Mouse (Mus musculus) gastrocnemius, postnatal 10 days (tissue): ENCODE data around the gene Cacna1f. TPM values are rescaled to one million over a fixed set of nuclear protein-coding genes. Genes with fewer than 3 reads are reported as not detected.

Experiments
- DNase-seq: peaks from one replicate; pipeline ENCODE4 v3.0.0; 2021; ENCODE audit warnings: mixed read lengths
- long read RNA-seq, 2 experiments: library from polyadenylated mRNA; stranded (forward); transcript quantifications; one replicate each; pipeline ENCODE4 v2.0.0; 2021
- total RNA-seq, 2 experiments: library from RNA; stranded (reverse); gene quantifications; 2 replicates each; pipeline ENCODE4 v1.2.3; 2021

The Cacna1f gene
- not detected for total RNA-seq
- long read RNA-seq, experiment 1 = 0 reads
- long read RNA-seq, experiment 2 = 0 reads

DNA sequence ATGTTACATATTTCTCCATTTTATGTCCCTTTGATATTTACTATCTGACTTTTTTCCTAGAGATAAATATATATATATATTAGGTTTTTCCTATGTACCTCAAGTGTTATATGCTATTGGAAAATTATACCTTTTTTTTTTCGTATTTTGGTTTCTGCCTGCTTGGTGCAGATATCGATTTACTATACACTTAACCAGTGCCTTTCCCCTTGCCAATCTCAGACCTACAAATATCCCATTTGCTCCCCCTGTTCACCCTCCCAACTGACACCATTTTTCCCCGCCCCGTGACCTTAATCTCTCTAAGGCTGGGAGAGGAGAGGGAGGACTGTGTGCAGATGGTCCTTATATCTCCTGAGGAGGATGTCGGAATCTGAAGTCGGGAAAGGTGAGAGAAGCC lies at the start of gene Cacna1f:
TSS of gene Cacna1f (plus strand) at position 301 of the 400 bp plus-strand sequence.
- DNase-seq = no peak

DNA sequence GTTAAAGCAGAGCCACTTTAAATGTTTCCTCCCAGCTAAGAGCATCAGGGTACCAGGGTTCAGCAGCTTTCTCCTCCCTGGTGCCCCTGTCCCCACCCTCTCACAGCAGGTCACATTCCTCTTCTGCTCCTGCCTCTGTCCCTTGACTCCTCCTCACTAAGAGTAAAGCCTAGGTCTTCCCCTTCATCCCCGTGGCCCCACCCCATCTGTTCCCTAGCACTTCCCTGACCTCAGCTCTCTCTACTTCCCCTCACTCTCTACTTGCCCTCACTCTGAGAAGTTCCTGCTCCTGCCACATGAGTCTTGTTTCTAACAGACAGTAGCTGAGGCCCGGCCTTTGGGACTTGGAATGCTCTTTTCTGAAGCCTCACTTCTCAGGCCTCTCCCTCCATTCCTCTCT lies 43.8 kb upstream of the Cacna1f start:
- no peak for DNase-seq

DNA sequence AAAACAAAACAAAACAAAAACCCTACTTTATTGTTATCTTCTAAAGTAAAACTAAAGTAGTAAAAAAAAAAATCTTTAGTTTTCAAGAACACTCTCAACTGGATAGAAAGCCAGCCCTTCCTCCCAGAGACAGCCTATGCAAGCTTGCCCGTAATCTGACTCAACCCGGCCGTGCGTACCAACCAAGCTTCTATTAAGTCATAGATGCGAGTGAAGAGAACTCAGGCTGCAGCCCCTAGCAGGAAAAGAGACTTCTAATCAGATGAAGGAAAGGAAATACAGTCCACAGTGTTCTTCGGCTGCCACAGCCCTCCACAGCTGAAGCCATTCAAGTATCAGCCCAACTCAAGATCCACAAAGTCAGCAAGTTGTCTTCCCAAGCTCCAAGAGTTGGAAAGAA lies 40.5 kb upstream of the Cacna1f start:
- no peak for DNase-seq

DNA sequence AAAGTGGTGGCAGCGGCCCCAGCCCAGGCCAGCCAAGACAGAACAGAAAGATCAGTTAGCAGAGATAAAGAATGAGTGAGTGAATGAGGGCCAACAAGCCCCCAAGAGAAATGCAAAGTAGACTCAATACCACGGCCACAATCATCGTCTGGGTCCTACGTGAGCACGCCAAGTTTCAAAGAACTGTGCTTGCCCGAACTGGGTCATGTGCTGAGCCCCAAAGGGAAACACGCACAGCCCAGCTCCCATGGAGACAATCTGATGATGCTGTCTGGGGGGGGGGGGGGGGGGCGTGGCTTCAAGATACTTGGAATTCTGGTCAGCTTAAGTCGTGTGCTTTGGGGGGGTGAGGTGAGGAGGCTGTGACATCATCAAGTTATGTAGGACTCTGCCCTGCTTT lies 39.4 kb upstream of the Cacna1f start:
- DNase-seq = no peak

DNA sequence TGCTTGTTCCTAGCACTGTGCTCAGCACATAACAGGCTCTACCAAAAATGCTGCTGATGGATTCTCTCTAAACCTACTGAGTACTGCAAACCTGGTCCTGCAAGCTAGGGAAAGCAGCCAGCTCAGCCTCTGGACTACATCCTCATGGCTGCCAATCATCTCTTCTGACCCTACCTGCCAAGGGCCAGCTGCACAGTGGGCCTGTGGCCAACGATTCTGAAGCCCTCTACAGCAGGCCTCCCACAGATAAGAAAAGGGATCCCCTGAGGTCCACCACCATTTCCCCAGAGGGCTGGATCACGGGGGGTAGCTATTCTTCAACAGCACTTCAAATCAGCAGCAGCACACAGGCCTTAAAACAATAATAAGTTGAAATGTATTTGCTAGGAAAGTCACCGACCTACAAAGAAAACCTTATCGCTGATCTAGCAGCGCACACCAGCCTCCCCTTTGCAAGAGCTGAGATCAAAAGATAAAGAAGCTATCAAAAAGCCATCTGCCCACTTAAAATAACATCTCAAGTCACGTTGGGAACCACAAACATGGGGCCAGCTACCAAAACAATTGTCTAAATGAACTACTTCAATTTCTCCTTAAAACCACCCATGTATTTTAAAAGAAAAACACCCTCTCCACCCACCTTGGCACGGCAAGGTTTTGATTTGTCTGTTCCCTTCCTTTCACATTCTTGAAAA lies 36.3 kb upstream of the Cacna1f start:
- DNase-seq = no peak

DNA sequence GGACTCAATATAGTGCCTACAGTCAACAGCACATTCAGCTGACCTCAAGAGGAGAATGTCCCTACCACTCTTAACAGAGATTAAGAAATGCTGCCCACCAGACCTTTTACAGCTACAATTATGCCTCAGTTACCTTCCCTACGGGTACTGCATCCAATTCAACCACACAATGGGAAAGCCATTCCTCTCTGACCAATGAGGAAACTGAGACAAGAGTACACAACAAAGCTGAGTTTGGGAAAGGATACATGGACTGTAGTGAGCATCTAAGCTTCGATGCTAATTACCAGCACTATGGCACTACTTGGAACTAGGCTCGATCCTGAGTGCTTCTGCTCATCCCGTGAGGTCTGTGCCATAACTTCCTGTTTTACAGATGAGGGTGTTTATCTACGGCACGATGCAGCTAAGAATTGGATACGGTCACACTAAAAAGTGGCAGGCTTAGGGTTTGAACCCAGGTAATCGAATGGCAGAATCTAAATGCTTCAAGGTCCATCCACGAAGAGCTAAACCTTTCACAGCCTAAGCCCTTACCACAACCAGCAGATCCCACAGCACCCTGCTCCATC lies 35.2 kb upstream of the Cacna1f start:
- DNase-seq = no peak

DNA sequence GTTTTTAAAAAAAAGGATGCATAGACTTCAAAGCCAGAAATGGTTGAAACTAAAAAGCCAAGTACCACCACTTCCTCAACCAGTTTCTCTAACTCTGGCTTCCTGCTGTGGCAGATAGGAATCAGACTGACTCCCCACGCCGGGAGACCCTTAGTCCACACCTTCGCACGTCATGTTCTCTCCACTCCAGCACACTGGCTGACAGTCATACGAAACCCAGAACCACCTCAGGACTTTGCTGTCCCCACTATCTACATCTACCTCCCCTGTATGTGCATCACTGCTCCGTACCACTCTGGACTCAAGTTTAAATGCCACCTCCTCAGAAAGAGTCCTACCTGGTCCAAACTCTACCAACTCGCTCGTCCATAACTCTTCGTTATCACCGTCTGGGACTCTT lies 34.4 kb upstream of the Cacna1f start:
- DNase-seq = no peak

DNA sequence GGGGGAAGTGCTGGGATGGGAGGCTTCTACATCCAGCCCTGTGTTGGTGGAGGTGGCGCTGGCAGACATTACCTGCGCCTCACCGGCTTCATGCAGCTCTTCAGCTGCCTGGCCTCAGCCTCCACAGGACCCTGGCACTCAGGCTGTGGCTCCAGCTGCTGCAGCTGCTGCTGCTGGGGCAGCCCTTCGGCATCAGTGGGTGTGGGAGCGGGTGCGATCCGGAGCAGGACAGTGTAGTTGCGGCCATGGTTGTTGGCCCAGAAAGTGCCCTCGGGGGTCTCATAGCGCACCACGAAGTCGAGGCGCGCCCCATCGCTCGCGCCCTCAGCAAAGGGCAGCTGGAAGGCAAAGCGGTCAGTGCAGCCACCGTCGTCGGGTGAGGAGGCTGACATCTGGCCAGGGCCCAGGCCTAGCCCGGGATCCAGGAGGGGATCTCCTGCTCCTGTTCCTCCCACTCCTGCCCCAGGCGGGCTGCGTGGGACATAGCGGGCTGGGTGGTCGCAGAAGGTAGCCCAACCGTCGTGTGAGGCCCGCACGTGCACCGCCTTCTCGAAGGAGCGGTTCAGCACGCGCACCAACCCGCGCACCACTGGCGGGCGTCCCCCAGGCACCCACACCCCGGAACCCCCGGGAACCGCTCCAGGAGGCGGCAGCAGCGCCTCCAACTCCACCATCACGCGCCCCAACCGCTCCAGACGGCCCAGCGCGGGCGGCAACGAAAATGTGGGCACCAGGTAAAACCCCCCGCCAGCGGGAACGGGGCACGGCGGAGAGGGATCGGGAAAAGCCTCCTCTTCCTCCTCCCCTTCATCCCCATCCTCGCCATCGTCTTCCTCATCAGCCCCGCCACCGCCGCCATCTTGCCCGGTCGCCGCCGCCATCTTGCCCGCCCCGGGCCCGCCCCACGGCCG lies 33.5 kb upstream of the Cacna1f start, which contains the start of gene Foxp3:
TSS of gene Foxp3 (plus strand) at position 469 of the 911 bp plus-strand sequence.
- DNase-seq = peak; percentile 56

DNA sequence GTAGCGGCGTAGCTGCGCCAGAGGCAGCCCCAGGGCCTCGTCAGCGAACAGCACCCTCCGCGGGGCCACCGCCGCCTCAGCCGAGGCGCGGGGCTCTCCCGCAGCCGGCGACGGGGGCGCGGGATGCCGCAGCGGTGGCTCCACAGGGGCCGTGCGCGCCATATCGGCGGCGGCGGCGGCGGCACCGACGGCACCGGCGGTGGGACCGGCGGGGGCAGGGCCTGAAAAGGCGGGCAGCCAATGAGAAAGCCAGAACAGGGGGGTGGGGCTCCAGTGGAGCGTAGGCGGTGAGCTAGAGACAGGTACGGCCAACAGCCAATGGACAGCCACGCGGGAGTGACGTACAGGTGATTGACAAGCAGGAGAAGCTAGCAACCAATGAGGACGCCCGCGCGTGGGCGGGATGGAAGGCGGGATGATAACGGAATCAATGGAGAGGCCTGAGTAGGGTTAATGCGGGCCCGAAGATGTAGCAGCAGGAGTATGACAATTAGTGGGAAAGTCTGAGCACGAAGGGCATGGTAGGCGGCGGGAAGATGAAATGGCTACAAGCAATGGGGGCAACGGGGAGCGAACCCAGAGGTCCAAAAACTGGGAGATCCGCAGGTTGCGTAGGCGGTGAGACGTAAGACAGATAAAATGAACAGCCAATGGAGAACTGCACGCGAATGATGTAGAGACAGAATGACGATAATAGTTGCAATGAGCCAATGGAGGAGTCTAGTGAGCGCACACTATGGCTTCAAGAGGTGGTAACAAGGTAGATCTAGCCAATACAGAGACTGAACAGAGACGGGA lies 32.6 kb upstream of the Cacna1f start, which contains the start of gene Ppp1r3f:
TSS of gene Ppp1r3f (minus strand) at position 197 of the 798 bp plus-strand sequence.
- peak; percentile 82 for DNase-seq

DNA sequence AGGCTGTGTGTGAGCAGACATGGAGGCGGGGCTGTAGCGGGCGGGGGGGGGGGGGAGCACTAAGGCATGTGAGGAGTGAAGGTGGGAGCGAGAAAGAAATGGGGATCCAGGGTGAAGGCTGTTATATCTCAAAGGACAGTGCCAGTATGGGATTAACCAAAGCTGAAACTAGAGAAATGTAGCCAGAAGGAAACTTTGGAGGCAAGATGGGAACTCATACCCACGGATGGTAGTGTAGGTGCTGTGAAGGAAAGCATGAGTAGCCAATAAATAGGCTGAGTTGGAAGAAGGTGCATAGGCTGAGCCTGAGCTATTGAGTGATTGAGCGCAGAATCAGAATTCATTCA lies 32.0 kb upstream of the Cacna1f start:
- no peak for DNase-seq

DNA sequence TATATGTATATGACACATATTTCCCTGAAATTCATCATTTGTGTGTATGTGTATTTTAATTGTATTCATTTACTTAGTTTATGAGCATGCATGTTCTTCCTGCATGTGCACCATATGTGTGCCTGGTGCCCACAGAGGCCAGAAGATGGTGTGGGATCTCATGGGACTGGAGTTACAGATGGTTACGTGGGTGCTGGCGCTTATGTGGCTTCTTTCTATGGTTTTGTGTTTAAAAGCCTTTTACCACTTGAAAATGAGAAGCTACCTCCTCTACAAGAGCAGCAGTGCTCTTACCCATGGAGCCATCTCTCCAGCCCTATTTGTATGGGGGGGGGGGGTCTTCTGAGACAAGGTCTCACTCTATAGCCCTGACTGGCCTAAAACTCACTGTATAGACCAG lies 25.7 kb upstream of the Cacna1f start:
- no peak for DNase-seq

DNA sequence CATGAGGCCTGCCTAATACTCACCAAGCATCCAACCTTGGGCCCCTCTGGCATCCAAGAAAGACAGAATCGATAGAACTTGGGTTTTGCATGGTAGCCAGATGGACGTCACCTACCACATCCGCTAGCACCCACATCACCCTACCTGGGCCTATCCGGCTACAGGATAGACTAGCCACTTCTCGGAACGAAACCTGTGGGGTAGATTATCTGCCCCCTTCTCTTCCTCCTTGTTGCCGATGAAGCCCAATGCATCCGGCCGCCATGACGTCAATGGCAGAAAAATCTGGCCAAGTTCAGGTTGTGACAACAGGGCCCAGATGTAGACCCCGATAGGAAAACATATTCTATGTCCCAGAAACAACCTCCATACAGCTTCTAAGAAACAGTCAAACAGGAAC lies 23.0 kb upstream of the Cacna1f start:
- DNase-seq = no peak

DNA sequence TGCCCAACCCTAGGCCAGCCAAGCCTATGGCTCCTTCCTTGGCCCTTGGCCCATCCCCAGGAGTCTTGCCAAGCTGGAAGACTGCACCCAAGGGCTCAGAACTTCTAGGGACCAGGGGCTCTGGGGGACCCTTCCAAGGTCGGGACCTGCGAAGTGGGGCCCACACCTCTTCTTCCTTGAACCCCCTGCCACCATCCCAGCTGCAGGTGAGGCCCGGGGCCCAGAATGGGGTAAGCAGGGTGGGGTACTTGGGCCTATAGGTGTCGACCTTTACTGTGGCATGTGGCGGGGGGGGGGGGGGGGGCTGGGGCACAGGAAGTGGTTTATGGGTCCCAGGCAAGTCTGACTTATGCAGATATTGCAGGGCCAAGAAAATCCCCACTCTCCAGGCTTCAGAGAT lies 20.5 kb upstream of the Cacna1f start:
- DNase-seq = no peak

DNA sequence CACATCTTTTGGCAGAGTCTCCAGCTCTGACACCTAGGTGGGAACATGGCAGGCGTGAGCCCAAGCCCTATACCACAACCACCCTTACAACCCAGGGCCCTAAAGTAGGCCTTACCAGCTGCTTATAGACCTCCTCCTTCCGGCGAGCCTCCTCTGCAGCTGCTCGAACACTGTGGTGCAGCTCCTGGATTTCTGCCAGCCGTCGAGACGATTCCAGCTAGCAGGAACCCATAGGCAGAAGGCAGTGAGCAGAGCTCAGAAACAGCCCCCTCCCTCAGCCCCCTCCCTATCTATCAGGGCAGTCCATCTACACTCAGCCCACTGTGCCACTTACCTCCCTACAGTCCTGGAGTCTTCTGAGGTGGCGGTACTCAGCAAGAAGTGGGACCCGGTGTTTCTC lies 11.5 kb upstream of the Cacna1f start:
- no peak for DNase-seq

DNA sequence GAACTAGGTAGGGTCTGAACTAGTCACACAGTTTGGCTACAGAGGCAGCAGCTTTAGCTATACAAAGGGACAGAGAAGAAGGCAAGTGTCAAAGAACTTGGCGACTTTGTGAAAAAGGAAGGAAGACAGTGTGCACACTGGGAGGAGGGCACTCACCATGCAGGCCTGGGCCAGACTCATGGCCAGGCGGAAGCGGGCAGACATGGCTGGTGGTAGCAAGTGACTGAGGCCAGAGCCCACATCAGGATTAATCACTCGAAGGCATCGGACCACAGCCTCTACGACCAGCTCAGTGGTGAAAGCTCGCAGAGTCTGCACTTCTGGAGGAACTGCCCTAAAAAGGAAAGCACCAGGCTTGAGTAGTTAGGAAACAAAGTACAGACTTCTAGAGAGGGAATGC lies 2.9 kb upstream of the Cacna1f start:
- no peak for DNase-seq

DNA sequence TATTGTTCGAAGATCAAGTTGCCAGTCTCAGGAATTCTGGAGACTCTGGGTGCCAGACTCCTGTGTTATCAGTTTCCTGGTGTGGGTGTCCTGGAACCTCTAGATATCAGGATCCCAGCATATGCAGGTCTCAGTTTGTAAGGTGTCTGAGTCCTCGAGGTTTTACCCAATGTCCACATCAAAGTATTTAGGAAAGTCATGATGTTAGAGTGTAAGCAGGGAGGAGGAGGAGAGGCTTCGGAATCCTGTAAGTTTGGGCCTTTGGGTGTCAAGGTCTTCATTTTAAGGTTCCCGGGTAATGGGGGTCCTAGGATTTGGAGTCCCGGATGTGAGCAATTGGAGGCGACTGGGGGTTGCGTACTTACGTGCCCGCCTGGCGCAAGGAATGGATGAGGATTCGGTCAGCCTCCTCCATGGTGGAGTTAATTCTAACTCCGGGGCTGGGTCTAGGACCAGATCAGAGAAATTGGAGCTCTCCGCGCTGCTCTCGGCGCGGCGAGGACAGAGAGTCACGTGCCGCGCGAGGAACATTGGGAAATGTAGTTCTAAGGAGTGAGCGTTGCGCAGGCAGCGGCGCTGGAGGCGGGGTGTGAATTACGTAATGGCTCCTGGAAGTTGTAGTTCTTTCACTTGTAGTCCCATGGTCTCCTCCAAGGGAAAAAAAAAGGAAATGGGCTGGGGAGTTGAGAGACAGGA lies 1.9 kb upstream of the Cacna1f start, which contains the start of gene Ccdc22:
TSS of gene Ccdc22 (minus strand) at position 639 of the 696 bp plus-strand sequence.
- peak; percentile 74 for DNase-seq

DNA sequence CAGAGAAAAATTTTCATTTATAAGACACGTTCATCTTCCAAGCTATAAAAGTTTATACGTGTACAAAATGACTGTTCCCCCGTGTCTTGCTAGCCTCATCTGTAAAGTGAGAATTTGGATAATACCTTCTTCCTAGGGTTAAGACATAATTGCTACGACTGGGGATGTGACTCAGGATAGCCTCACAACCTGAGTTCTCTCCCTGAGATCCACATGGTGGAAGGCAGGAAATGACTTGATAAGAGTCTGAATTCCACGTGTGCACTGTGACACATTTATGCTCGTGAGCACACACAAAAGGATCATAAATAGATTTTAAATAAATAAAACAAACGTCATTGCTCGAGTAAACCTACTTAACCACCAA lies 1.3 kb upstream of the Cacna1f start:
- no peak for DNase-seq

DNA sequence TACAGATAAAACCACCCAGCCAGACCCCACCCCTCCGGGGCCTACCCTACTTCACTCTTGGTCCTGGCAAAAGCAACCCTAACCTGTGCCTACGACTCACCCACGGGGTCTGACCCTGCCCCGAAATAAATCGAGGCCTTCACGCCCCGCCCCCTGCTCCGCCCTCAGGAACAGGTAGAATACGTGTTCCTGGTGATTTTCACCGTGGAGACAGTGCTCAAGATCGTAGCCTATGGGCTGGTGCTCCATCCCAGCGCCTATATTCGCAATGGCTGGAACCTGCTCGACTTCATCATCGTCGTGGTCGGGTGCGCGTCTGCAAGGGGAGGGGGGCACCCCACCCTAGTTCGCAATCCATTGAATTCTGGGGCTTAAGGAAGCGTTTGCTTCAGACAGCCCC lies 3.2 kb downstream of the Cacna1f start:
- no peak for DNase-seq

DNA sequence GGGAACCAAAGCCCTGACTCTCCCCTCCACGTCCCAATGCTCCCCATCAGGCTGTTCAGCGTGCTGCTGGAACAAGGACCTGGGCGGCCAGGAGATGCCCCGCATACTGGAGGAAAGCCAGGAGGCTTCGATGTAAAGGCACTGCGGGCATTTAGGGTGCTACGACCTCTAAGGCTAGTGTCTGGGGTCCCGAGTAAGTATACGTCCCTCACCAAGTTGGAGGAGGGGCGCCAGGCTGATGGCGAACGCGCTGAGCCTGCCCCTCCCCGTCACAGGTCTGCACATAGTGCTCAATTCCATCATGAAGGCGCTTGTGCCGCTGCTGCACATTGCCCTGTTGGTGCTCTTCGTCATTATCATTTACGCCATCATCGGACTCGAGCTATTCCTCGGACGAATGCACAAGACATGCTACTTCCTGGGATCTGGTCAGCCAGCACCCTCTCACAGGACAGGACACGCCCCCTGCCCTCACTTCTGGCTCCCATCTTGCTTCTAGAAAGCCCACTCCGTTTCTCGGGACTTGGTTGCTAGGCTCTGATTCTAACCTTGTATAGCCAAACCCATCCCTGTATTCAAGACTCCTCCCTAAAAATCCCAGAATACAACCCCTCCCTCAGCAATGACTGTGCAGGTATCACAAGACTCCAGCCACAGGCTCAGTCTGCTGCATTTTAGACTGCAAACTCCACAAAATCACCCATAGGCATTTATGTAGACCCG lies 3.8 kb downstream of the Cacna1f start:
- no peak for DNase-seq

DNA sequence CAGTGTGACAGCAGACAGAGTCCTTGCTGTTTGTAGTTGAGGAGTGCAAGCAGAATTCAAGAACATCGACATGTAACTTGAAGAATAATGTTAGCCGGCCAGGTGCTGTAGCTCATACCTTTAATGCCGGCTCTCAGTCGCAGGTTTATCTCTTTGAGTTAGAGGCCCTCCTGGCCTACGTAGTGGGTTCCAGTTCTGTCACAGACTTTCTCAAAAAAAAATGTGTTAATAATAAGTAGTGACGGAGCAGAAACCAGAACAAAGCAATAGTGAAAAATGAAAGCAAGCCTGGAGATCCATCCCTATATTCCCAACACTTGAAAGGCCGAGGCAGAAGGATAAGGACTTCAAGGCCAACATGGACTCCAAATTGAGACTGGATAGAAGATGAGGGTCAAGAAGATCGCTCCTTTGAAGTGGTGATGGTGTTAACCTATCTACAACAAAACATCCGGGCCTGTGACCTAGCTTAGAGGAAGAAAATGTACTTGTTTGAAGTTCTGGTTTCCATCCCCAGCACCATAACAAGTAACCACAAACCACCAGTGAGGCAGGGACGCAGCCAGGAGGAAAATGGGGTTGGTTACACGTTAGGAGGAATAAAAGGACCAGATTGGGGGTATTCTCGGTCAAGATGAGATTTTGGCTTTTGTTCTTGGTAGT lies 11.1 kb downstream of the Cacna1f start:
- DNase-seq = no peak
